Mouse (Mus musculus) hindbrain, embryonic 13.5 days (tissue): ENCODE measurements around the gene Stk11ip. TPM values are rescaled to one million over a fixed set of nuclear protein-coding genes. Genes with fewer than 3 reads are reported as not detected.

Experiments
- ATAC-seq: fragments of 200-750 bp; cut with Nextera tagmentation; 2 replicates; pipeline ENCODE4 v1.8.0; 2017; ENCODE audit warnings: moderate TSS enrichment; ENCODE audit not compliant: low FRiP score
- H3K27ac ChIP-seq: fragments of 300-500 bp; sonication (generic); 2 replicates; pipeline ENCODE4 v1.5.1; 2015; ENCODE audit warnings: inconsistent platforms, mild to moderate bottlenecking, moderate library complexity
- H3K27me3 ChIP-seq: fragments of 300-500 bp; sonication (generic); 2 replicates; pipeline ENCODE4 v1.6.1; 2015; ENCODE audit warnings: mild to moderate bottlenecking, inconsistent platforms
- H3K36me3 ChIP-seq: fragments of 300-500 bp; sonication (generic); 2 replicates; pipeline ENCODE4 v1.6.1; 2015; ENCODE audit warnings: mild to moderate bottlenecking, inconsistent platforms
- H3K4me1 ChIP-seq: fragments of 300-500 bp; sonication (generic); replicated peaks from 2 replicates; pipeline ENCODE4 v1.6.1; 2015; ENCODE audit warnings: inconsistent platforms
- H3K4me2 ChIP-seq: fragments of 300-500 bp; sonication (generic); 2 replicates; pipeline ENCODE4 v1.6.1; 2015; ENCODE audit warnings: inconsistent platforms, mild to moderate bottlenecking, moderate library complexity
- H3K4me3 ChIP-seq: fragments of 300-500 bp; sonication (generic); 2 replicates; pipeline ENCODE4 v1.5.1; 2015; ENCODE audit warnings: mild to moderate bottlenecking, inconsistent platforms
- H3K9ac ChIP-seq: fragments of 300-500 bp; sonication (generic); 2 replicates; pipeline ENCODE4 v1.6.1; 2015; ENCODE audit warnings: mild to moderate bottlenecking, inconsistent platforms
- H3K9me3 ChIP-seq: fragments of 300-500 bp; sonication (generic); 2 replicates; pipeline ENCODE4 v1.6.1; 2016; ENCODE audit warnings: inconsistent platforms
- WGBS: fragments of 180-500 bp; shearing (Covaris S2); methylation state at CpG from one replicate; pipeline ENCODE4 v1.1.7; 2015; 5-methylcytosine and 5-hydroxymethylcytosine counted together
- polyA plus RNA-seq: library from polyadenylated mRNA; unstranded; fragments of >200 nt; fragmentation: Nextera tagmentation; extraction: Ambion mirVana; gene quantifications from 2 replicates; pipeline ENCODE4 v1.2.1, GENCODE M21; 2015

Stk11ip gene
- 18.6 and 20.7 TPM in 2 replicates for polyA plus RNA-seq

DNA sequence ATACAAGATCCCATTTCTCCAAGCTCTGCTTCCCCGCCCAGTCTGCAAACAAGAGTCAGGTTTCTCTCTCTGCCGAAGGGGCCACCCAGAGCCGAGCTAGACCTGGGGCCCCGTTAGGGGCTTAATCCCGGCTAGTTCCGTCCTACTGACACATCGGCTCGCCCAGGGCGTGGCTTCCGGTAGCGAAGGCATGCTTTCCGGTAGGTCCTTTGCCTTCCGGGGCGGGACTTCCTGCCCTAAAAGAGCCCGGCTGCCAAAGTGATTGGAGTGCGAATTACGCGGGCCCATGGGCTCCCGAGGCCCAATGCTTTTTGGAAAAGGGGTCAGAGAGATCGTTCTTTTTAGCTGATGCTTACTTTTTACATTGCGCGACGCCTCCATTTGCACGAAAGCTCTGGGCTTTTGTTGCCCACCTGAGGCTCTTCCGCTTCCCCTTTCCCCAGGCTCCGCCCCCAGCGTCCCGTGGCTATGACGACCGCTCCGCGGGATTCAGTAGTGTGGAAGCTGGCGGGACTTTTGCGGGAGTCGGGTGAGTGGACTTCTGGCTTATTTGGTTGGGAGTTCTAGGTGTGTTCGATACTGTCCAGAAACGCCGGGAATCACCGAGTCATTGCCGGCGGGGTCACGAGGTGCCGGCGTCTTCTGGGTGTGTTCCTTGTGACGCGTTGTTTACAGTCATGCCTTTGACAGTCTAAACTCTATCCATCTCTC, at the start of gene Stk11ip:
Gene Stk11ip (plus strand): TSS at position 209 of the 711 bp plus-strand sequence.
- no peaks in the 10 kb centered on the region for H3K27me3 ChIP-seq
- H3K4me2 ChIP-seq, result peak within 1 kb of the TSS; percentile 56
- peak within 1 kb of the TSS; percentile 89 for H3K27ac ChIP-seq
- peaks cover 14% of the 10 kb centered on the region for H3K36me3 ChIP-seq
- no peaks in the 10 kb centered on the region for H3K9me3 ChIP-seq
- WGBS, result under 1% methylated on average over 46 of the region's 46 CpGs
- H3K4me1 ChIP-seq, result peaks cover 11% of the 10 kb centered on the region
- H3K4me3 ChIP-seq, result peak within 1 kb of the TSS; percentile 60
- peak within 1 kb of the TSS; percentile 65 for H3K9ac ChIP-seq
- ATAC-seq, result peak; percentile 97

DNA sequence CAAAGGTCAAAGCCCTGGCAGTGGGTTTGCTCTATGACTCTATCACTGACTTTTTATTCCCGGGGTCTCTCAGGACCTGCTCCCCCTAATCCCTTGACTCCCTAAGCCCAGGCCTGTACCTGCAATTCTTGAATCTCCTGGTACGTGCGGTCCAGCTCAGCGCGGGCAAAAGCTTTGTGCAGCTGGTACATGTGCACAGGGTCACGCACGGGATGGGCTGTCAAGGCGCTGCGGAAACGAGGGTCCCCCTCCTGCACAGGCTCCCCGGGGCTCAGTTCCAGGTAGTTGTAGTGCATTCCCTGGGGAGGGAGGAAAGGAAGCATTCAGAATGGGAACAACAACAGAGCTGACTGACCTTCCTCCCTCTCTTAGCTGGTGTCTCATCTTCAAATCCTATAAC, 44.9 kb upstream of the Stk11ip start:
- Histone ChIP-seq H3K4me2 (no peak overlapping the region), H3K9ac (0 out of 2 replicates have a peak overlapping the region, but pooled peaks have one; percentile 94), H3K27ac (no peak overlapping the region), H3K4me1 (peaks cover 50% of the 10 kb centered on the region), H3K27me3 (peaks cover 9% of the 10 kb centered on the region; the same call in 1 of the 2 replicates), H3K4me3 (no peak overlapping the region), H3K36me3 (peaks cover 53% of the 10 kb centered on the region), H3K9me3 (no peaks in the 10 kb centered on the region)
- 97% methylated on average over 11 of the region's 11 CpGs for WGBS
- ATAC-seq, result no peak

DNA sequence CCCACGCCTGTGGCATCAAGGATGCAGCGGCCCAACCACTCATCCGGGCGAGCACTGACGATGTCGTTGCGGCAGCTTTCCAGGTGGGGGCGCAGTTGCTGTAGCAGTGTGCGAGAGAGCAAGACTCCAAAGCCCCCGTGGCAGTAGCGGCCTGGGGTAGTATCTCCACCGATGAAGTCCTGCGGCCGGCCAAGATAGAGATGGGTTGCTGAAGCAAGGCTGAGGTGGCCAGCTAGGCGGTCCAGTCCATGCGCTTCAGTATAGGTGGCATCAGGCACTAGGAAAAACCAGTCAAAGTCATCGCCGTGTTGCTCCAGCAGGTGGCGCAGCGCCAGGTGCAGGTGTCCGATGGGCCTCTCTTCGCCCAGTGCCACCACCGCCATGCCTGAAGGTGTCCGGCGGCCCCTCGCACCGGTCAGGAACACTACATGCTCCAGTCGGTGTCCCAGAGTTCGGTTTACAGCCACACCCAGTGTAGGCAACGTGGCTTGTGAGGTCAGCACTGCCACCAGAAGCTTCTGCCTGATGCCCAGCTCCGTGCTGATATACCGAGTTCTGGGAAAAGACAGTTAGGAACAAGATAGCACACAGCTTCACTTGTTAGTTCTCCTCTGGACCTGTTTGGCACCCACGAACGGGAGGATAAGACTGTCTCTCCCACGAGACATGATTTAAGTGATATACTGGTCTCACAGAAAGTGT, 43.9 kb upstream of the Stk11ip start:
- Histone ChIP-seq H3K27ac (no peak overlapping the region), H3K36me3 (peaks cover 48% of the 10 kb centered on the region), H3K4me1 (peaks cover 57% of the 10 kb centered on the region), H3K9ac (peak overlapping the region; percentile 94; the same call in 1 of the 2 replicates), H3K4me3 (peak overlapping the region; percentile 90), H3K4me2 (peak overlapping the region; percentile 86), H3K27me3 (peaks cover 16% of the 10 kb centered on the region), H3K9me3 (no peaks in the 10 kb centered on the region)
- WGBS, result 12% methylated on average over 35 of the region's 35 CpGs
- no peak for ATAC-seq

DNA sequence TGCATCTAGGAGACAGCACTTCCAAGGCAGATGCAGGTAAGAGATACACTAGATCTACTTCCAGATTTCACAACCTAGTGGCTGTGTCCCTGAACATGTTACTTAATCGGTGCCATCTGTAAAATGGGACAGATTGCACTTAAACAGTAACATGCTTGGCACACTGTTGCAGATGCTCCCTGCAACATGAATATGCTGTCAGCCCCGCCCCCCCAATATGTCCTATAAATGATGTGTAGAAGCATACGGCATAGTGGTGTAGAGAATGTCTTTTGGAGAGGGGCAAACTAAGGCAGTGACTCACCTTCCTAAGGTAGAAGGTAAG, 43.4 kb upstream of the Stk11ip start:
- WGBS, result 48% methylated on average over 3 of the region's 3 CpGs
- ATAC-seq, result no peak
- no peaks in the 10 kb centered on the region for H3K9me3 ChIP-seq
- H3K27me3 ChIP-seq, result peaks cover 21% of the 10 kb centered on the region
- H3K4me3 ChIP-seq, result peak overlapping the region; percentile 90
- H3K4me2 ChIP-seq, result peak overlapping the region; percentile 86
- no peak overlapping the region; the same call in 1 of the 2 replicates for H3K27ac ChIP-seq
- H3K9ac ChIP-seq, result peak overlapping the region; percentile 94
- H3K36me3 ChIP-seq, result peaks cover 48% of the 10 kb centered on the region
- peaks cover 62% of the 10 kb centered on the region for H3K4me1 ChIP-seq

DNA sequence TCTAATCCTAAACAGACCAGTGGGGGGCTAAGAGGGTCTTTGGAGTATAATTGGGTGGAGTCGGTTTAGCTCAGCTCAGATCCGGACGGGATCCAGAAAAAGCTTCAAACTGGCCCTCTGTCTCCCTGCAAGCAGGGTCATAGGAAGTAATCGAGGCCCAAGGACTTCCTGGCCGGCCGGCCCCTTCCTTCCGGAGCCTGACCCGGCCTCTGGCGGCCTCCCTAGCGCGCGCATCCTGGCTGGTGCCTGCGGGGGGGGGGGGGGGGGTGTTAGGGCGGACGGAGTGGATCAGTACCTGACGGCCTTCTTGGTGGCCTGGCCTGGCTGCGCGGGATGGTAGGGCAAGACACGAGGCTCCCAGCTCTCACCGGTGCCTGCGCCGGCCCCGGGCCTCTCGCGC, 42.8 kb upstream of the Stk11ip start:
- no peak for ATAC-seq
- Histone ChIP-seq H3K27me3 (peaks cover 27% of the 10 kb centered on the region), H3K4me2 (peak overlapping the region; percentile 86), H3K4me3 (peak overlapping the region; percentile 90), H3K9me3 (no peaks in the 10 kb centered on the region), H3K27ac (peak overlapping the region; percentile 92), H3K9ac (peak overlapping the region; percentile 94), H3K4me1 (peaks cover 68% of the 10 kb centered on the region), H3K36me3 (peaks cover 48% of the 10 kb centered on the region)
- WGBS, result under 1% methylated on average over 20 of the region's 25 CpGs

DNA sequence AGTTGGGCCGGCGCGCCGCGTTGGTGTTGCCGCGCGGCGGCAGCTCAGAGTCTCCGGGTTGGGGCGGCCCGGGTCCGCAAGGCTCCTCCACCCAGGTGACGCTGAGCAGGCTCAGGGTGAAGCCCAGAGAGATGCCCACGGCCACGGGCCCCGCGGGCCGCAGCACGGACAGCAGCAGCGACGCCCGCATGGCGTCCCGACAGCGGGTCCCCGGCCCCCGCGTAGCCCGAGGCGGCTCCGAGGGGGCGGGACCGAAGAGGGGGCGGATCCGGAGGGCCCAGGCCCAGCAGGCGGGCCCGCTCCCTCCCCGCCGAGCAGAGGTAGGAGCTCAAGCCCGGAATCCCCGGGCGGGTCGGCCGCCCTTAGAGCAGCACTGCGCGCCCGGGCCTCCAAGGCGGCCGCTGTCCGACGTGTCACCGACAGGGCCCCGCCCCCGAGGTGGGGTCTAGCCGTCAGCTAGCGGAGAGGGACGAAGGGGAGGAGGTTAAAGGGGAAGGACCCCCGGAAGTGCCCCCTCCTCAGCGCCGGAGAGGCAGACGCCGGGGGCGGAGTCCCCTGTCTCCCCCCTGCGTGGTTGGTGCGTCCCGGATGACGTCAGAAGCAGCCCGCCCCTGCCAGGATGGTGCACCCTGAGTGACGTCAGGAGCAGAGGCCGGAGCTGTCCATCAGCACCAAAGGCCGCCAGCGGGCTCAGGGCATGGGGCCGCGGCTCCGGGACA, 42.3 kb upstream of the Stk11ip start, which contains the start of the genes Chpf and Tmem198:
Gene Chpf (minus strand): TSS at position 392 of the 719 bp plus-strand sequence.
Gene Tmem198 (plus strand): TSS at position 617 of the 719 bp plus-strand sequence.
- under 1% methylated on average over 65 of the region's 76 CpGs for WGBS
- Histone ChIP-seq H3K9ac (peak within 1 kb of the TSS; percentile 94), H3K4me1 (peaks cover 68% of the 10 kb centered on the region), H3K4me2 (peak within 1 kb of the TSS; percentile 86), H3K27me3 (peaks cover 32% of the 10 kb centered on the region), H3K27ac (peak within 1 kb of the TSS; percentile 92), H3K9me3 (no peaks in the 10 kb centered on the region), H3K36me3 (peaks cover 48% of the 10 kb centered on the region), H3K4me3 (peak within 1 kb of the TSS; percentile 90)
- peak; percentile 89 for ATAC-seq

DNA sequence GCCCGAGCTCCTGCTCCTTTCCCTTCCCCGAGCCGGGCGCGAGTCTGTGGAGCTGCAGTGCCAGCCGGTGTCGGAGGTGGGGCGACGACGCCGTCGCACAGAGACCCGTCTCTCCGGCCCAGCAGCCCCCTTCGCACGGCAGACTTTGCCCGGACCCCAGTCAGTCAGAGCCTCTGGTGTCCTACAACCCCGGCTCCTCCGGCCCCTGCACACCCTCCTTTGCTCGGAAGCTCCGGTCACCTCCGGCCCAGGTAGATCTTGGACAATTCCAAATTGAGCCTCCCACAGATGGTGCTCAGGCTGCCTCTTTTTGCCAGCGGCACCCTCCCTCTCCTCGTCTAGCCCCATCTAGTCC, 41.7 kb upstream of the Stk11ip start:
- peak overlapping the region; percentile 86 for H3K4me2 ChIP-seq
- peaks cover 38% of the 10 kb centered on the region for H3K27me3 ChIP-seq
- peak overlapping the region; percentile 90 for H3K4me3 ChIP-seq
- H3K9ac ChIP-seq, result peak overlapping the region; percentile 94
- H3K4me1 ChIP-seq, result peaks cover 64% of the 10 kb centered on the region
- H3K9me3 ChIP-seq, result no peaks in the 10 kb centered on the region
- no peak for ATAC-seq
- peaks cover 48% of the 10 kb centered on the region for H3K36me3 ChIP-seq
- WGBS, result 1% methylated on average over 10 of the region's 24 CpGs
- peak overlapping the region; percentile 92 for H3K27ac ChIP-seq

DNA sequence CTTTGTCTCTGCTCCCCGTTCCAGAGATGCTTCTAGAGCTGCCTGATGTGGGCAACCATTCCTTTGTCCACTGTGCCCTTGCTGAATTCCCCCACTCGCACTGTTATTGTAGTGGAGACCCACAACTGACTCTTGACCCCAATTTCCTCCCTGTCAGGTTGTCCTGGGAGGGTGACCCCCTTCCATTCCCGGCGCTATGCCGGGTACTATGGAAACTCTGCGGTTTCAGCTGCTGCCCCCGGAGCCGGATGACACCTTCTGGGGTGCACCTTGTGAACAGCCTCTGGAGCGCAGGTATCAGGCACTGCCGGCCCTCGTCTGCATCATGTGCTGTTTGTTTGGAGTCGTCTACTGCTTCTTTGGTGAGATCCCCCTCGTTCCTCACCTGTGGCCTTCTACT, 41.3 kb upstream of the Stk11ip start:
- H3K9me3 ChIP-seq, result no peaks in the 10 kb centered on the region
- 17% methylated on average over 13 of the region's 13 CpGs for WGBS
- peaks cover 48% of the 10 kb centered on the region for H3K36me3 ChIP-seq
- H3K4me1 ChIP-seq, result peaks cover 61% of the 10 kb centered on the region
- H3K4me3 ChIP-seq, result peak overlapping the region; percentile 90
- ATAC-seq, result no peak
- peak overlapping the region; percentile 86 for H3K4me2 ChIP-seq
- peak overlapping the region; percentile 92 for H3K27ac ChIP-seq
- H3K27me3 ChIP-seq, result peaks cover 42% of the 10 kb centered on the region
- H3K9ac ChIP-seq, result peak overlapping the region; percentile 94

DNA sequence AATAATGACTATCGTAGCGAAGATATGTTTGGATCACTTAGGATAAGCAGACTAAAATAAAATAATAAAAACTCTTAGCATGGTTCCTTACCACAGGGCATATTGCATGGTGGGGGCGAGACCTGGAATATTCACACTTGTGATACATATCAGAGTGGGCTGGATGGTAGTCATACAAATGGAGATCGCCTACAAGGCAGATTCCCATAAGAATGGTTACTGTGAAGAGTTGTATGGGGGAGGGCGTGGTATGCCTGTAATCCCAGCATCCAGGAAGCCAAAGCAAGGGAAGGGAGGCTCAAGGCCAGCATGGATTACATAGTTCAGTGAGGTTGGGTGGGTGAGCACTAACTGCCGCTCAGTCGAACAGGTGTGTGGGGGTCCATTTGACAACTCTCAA, 40.6 kb upstream of the Stk11ip start:
- Histone ChIP-seq H3K36me3 (peaks cover 48% of the 10 kb centered on the region), H3K4me3 (peak overlapping the region; percentile 90), H3K4me1 (peaks cover 61% of the 10 kb centered on the region), H3K27me3 (peaks cover 49% of the 10 kb centered on the region), H3K9me3 (no peaks in the 10 kb centered on the region), H3K9ac (peak overlapping the region; percentile 94), H3K27ac (no peak overlapping the region), H3K4me2 (peak overlapping the region; percentile 86)
- no peak for ATAC-seq
- WGBS, result 89% methylated on average over 7 of the region's 7 CpGs

DNA sequence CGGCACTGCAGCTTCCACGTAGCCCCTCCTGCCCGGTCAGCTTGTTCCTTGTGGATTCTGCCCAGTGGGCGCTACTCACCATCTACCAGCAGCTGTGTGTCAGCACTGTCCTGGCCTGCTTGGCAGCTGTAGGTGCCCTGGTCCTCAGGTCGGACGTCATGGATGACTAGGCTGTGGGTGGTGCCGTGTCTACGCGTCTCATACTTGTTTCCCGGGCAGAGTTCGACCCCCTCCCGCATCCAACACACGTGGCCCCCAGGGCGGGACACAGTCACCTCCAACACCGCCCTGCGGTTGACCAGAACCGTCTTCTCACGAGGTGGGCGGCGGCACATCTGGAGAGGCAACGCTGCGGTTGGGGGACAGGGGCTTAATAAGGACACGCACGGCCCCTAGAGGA, 34.8 kb upstream of the Stk11ip start:
- peak overlapping the region; percentile 86 for H3K4me2 ChIP-seq
- H3K36me3 ChIP-seq, result peaks cover 63% of the 10 kb centered on the region
- no peak overlapping the region for H3K27ac ChIP-seq
- peaks cover 39% of the 10 kb centered on the region for H3K4me1 ChIP-seq
- H3K9me3 ChIP-seq, result no peaks in the 10 kb centered on the region
- H3K9ac ChIP-seq, result no peak overlapping the region; the same call in 1 of the 2 replicates
- H3K4me3 ChIP-seq, result peak overlapping the region; percentile 49
- H3K27me3 ChIP-seq, result peaks cover 98% of the 10 kb centered on the region
- ATAC-seq, result 0 out of 2 replicates have a peak, but pooled peaks have one; percentile 9
- 7% methylated on average over 24 of the region's 24 CpGs for WGBS

DNA sequence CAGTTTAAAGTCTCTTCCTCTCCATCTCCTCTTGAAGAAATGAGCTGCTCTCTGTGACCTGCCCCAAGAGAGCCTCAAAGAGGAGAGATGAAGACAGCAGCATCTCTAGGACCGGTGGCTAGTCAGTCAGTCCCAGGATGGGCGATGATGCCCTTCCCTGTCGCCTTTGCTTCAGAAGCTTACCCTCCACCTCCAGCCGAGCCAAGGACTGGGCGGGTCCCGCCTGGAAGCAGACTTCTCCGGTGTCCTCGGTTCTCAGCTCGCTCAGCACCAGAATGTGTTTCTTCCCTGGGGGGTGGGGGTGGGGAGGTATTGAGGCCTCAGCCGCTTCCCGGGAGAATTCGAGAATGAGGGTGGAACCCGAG, 34.3 kb upstream of the Stk11ip start:
- Histone ChIP-seq H3K36me3 (peaks cover 63% of the 10 kb centered on the region), H3K4me3 (peak overlapping the region; percentile 49), H3K9me3 (no peaks in the 10 kb centered on the region), H3K4me2 (peak overlapping the region; percentile 86), H3K4me1 (peaks cover 37% of the 10 kb centered on the region), H3K27me3 (peaks cover 100% of the 10 kb centered on the region), H3K9ac (no peak overlapping the region; the same call in 1 of the 2 replicates), H3K27ac (no peak overlapping the region)
- peak; percentile 34; the same call in 1 of the 2 replicates for ATAC-seq
- under 1% methylated on average over 13 of the region's 13 CpGs for WGBS
